Mouse (Mus musculus): ENCODE measurements around the gene Tubd1.

DNA sequence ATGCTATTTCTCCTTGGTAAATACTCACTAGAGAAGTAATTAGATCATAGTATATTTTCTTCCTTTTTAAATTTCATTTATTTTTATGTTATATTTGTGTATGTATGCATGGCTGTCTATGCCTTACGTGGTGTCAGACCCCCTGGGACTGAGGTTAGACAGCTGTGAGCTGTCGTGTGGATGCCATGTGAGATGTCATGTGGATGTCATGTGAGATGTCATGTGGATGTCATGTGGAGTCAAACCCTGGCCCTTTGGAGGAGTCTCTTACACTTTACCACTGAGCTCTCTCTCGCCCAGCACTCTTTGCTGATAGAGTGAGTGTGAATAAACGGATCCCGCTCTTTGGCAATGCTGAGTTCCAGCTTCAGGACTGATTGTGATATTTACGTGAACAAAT lies 8.7 kb downstream of the Tubd1 start:
- TF ChIP-seq CTCF (IDR thresholded peaks at IDR 0.05; ENCODE audit: low read depth) (no peak), EP300 (IDR thresholded peaks at IDR 0.05; ENCODE audit: low read depth) (no peak)
